Mouse (Mus musculus) left cerebral cortex, adult 2 months (tissue): ENCODE results near the gene Zcchc13. TPM values are rescaled to one million over a fixed set of nuclear protein-coding genes. Genes with fewer than 3 reads are reported as not detected.

Experiments used
- DNase-seq, 2 experiments: peaks; one replicate each; pipeline ENCODE4 v3.0.0; 2021 to 2022; ENCODE audit warnings: low spot score in 2 of 2, mixed read lengths in 1 of 2; ENCODE audit errors: extremely low spot score in 1 of 2
- H3K27ac ChIP-seq: fragments of 200-600 bp; 2 replicates; pipeline ENCODE4 v1.8.1; 2022
- H3K4me3 ChIP-seq: fragments of 200-600 bp; 2 replicates; pipeline ENCODE4 v1.8.1; 2022
- CTCF ChIP-seq: fragments of 200-600 bp; IDR thresholded peaks from 2 replicates; pipeline ENCODE4 v1.8.1; 2022; ENCODE audit warnings: antibody characterized with exemption, mild to moderate bottlenecking, moderate library complexity
- intact Hi-C: fragments of 180-260 bp; cut with DNase I; formaldehyde crosslinking; loops from one replicate; pipeline ENCODE4 v1.15.1; 2025
- total RNA-seq, 2 experiments: library from RNA; stranded (reverse); gene quantifications; 2 replicates each; pipeline ENCODE4 v1.2.3; 2021

Zcchc13 gene
- total RNA-seq, 2 experiments from 2014 or later, result not detected

DNA sequence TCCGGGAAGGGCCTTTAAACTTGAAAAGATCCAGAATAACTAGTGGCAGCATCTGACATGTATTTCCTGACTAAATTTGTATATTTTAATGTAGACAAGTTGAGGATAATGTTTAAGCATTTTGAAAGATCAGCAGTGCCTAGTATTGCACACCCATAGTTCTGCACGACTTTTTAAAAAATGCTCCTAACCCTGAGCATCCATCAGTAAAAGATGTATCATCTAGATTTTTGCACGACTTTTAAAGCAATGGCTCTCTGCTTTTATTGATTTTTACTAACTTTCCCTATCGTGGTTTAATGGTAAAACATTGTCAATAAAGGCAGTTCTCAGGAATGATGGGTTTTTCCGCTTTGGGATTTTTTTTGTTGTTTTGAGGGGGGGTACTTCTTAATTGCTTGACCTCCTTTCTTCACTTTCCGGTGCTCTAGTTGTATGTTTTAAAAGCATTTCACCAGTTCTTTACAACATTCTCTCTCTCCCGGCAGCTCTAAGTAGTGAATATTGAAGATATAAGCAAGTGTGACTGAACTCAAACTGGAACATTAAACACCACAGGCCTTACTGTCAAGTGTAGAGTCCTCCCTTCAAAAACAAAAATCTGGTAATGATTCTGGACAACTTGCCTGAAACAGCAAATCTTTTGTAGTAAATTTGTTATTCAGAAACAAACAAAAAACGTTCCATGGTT lies 12.8 kb upstream of the Zcchc13 start:
- TF ChIP-seq CTCF, result no peak
- Histone ChIP-seq H3K27ac (peak overlapping the region; percentile 87), H3K4me3 (peak overlapping the region; percentile 73)
- intact Hi-C loops, result loop anchor here (2.0 kb wide), 1 partner anchor 55 kb away; no protein-coding TSS in a partner anchor
- DNase-seq, result no peak

DNA sequence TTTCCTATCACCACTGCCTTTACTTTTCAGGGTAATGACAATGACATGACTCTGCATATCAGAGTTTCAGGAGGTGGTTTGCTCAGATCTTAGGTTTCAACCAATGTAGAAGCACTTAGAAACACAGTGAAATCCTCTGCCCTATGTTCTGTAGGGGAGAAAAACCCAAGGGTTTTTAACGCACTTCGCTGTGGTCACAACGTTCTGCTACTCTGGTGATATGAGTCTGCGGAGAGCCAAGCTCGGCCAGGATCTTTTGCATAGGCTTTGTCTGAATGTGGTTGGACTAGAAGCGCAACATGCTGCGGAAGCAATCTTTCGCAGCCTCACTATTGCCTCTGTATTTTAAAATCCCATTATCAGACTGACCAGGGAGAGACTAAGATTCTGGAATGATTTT lies 8.6 kb upstream of the Zcchc13 start:
- intact Hi-C loops, result loop anchor here (5.0 kb wide), 1 partner anchor 316 kb away; no protein-coding TSS in a partner anchor
- no peak for DNase-seq
- TF ChIP-seq CTCF, result no peak
- Histone ChIP-seq H3K4me3 (peak overlapping the region; percentile 62), H3K27ac (peak overlapping the region; percentile 98)

DNA sequence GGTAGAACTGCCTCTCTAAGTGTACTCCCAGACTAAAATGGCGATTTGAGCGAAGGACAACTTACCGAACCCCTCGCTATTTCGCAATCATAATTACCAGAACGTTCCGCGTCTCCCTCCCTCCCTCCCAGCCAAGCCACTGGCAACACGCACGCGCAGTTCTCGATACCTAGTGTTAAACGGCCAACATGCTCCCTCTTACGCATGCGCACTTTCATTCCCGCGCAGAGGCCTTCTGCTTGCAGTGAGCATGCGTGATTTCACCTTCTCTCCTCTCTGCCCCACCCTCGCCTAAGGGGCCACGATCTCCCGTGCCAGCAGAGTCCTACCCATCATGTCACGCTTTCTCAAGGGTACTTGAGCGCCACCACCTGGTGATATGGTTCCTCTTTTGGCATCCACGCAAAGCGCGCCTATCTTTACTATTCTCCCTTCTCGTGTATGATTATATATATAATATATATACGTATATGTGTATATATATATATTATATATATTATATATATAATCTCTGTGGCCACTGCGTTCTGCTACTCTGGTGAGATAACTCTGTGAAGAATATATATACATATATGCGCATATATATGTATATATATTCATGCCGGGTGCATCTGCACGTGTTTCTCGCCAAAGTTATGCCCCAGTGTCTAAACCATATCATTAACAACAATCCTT lies 8.0 kb upstream of the Zcchc13 start:
- intact Hi-C loops, result loop anchor here (5.0 kb wide), 1 partner anchor 315 kb away; no protein-coding TSS in a partner anchor
- peak; percentile 64 for TF ChIP-seq CTCF
- Histone ChIP-seq H3K27ac (peak overlapping the region; percentile 98), H3K4me3 (peak overlapping the region; percentile 62)
- DNase-seq, result peak; percentile 89 to 94

DNA sequence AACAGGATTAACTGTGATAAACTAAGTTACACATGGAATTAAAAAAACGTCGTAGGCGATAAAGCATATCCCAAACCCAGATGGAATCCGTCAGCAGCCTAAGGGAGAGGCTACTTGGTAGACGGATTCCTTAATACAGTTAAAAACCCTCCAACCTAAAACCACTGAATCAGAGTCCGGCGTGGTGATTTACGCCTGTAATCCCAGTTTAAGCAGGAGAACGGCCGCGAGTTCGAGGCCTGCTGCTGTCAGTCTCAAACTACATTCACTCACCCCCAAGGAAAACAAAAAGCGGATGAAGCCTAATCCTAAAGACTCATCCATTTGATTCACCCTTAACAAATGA lies 7.5 kb upstream of the Zcchc13 start:
- peak overlapping the region; percentile 62 for H3K4me3 ChIP-seq
- DNase-seq, result no peak
- peak overlapping the region; percentile 84 for H3K27ac ChIP-seq
- TF ChIP-seq CTCF, result no peak
- intact Hi-C loops, result loop anchor here (5.0 kb wide), 1 partner anchor 314 kb away; no protein-coding TSS in a partner anchor

DNA sequence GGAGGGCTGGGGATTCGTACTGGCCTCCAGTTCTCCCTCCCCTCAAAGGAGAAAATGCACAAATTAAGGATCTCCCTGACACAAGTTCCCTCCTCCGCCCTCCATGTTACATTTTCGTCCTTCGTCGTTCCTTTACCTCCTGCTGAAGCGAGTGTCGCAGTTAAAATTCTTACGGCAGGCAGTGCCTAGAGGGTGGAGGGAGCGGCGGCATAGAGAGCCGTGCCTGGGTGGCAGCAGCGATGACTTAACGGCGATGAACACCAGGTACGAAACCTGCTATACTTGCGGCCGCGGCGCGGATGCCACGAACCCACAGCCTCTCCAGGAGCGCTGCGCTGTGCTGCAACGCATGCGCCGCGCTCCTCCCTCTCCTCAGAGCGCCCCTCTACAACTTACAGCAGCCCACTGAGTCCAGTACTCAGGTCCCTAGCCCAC lies 7.0 kb upstream of the Zcchc13 start:
- no peak for TF ChIP-seq CTCF
- intact Hi-C loops, result loop anchor here (5.0 kb wide), 1 partner anchor 314 kb away; no protein-coding TSS in a partner anchor
- Histone ChIP-seq H3K4me3 (peak overlapping the region; percentile 62), H3K27ac (peak overlapping the region; percentile 84)
- peak; percentile 42 to 60 for DNase-seq

DNA sequence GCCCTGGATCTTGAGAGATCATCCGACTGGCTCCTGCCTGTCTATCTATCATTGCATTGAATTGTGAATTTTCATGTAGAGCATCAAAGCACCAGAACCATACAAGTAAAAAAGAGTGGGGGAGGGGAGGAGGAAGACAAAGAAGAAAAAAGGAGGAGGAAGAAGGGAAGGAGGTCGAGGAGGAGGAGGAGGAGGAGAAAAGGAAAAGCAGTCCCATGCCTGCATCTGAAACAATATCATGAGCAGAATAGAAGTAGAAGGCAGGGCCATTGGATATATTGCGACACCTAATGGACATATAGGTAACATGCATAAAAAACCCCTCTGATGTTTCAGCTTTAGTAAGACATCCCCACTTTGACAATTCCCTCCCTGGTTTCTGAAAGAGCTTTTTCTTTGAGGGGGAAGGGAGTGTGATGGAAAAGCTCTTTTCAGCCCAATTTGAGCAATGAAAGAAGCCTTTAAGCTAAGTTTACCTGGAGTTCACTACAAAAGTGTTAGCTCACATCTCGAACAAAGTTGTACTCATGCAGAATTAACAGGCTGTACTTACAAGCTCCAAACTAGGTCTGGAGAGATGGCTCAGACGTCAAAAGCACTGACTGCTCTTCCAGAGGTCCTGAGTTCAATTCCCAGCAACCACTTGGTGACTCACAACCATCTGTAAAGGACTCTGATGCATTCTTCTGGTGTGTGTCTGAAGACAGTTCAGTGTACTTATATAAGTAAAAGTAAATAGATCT lies 5.8 kb upstream of the Zcchc13 start:
- no peak for DNase-seq
- intact Hi-C loops, result loop anchor here (1.0 to 5.0 kb wide), 3 partner anchors 48 to 313 kb away; no protein-coding TSS in a partner anchor
- TF ChIP-seq CTCF, result peak; percentile 75
- Histone ChIP-seq H3K4me3 (no peak overlapping the region), H3K27ac (no peak overlapping the region)

DNA sequence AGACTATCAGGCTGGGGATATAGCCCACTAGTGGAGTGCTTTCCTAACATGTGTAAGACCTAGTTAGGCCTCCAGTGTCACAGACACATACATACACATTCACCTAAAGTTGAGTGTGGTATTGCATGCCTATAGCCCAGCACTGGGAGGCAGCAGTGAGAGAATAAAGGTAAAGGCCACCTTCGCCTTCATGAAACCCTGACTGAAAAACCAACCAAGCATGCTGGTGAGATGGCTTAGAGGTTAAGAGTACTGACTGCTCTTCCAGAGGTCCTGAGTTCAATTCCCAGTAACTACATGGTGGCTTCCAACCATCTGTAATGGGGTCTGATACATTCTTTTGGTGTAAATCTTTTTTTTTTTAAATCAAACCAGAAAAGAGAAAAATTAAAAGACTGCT lies 1.5 kb upstream of the Zcchc13 start:
- no peak overlapping the region for H3K27ac ChIP-seq
- H3K4me3 ChIP-seq, result no peak overlapping the region
- DNase-seq, result no peak
- intact Hi-C loops, result loop anchor here (5.0 kb wide), 1 partner anchor 43 kb away; no protein-coding TSS in a partner anchor
- peak; percentile 28 for TF ChIP-seq CTCF

DNA sequence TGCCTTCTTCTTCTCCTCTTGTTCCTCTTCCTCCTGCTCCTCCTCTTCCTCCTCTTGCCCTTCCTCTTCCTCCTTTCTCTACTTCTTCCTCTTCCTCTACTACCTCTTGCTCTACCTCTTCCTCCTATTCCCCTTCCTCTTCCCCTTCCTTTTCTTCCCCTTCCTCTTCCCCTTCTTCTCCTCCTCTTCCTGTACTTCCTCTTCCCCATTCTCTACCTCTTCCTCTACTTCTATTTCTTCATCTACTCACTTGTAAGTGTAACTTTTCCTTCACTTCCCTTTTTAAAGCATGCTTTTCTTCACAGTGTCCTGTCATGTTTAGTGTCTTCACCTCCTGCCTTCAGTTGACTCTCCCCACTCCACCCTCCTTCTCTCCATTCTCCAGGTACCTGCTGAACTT lies 3.5 kb downstream of the Zcchc13 start:
- no peak for TF ChIP-seq CTCF
- Histone ChIP-seq H3K4me3 (no peak overlapping the region), H3K27ac (no peak overlapping the region)
- DNase-seq, result no peak
- intact Hi-C loops, result loop anchor here (5.0 kb wide), 1 partner anchor 208 kb away; no protein-coding TSS in a partner anchor

DNA sequence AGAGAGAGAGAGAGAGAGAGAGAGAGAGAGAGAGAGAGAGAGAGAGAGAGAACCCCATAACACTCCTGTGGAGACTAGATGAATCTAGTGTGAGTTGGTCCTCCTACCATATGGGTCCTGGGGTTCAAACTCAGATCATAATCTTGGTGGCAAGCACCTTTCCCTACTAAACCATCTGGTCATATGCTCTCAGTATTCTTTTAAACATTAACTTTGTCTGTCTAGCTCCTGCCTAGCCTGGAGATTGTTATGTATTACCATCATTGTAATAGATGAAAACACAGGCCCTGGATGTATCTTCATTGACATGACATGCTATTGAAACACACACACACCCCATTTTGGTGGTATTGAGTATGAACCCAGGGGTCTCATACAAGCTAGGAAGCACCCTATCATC lies 5.6 kb downstream of the Zcchc13 start:
- H3K27ac ChIP-seq, result no peak overlapping the region
- intact Hi-C loops, result no loop called here
- no peak for TF ChIP-seq CTCF
- H3K4me3 ChIP-seq, result no peak overlapping the region
- DNase-seq, result no peak

DNA sequence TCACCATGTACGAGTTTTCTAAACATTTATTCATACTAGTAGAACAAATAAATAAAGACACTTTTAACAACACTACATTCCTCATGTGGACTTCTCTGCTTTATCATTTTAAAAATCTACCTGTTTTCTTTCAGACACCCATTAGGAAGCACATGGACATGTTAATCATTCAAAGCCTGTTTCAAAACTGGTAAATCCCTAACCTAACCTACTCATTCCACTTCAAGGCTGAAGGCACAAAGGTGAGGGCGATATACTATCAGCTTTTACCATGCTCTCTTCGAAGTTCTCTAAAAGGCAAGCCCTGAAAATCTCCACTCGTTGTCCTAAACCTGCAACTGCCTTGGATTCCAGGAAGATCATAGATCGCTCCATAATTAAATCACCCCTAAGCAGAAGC lies 8.2 kb downstream of the Zcchc13 start:
- H3K27ac ChIP-seq, result no peak overlapping the region
- no peak for TF ChIP-seq CTCF
- intact Hi-C loops, result no loop called here

DNA sequence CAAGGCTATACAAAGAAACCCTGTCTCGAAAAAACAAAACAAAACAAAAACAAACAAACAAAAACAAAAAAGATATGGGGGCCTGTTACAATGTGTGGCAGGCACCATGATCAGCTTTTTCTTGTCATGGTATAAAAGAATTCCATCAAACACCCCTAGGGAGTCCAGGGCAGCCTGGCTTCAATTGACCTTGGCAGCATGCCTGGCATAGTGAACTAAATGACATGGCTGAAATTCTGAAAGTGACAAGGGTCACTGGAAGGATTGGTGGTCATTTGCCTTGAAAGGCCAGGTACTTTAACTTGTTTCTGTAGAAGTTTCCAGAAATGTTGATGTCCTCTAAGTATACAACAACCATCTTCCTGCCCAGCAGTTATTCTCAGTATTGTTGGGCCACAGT lies 13.9 kb downstream of the Zcchc13 start:
- intact Hi-C loops, result no loop called here
- DNase-seq, result no peak
- Histone ChIP-seq H3K27ac (no peak overlapping the region), H3K4me3 (no peak overlapping the region)
- TF ChIP-seq CTCF, result no peak

More for the DNA sequence above, 8.2 kb downstream of the Zcchc13 start:
- no peak overlapping the region for H3K4me3 ChIP-seq
- no peak for DNase-seq

DNA sequence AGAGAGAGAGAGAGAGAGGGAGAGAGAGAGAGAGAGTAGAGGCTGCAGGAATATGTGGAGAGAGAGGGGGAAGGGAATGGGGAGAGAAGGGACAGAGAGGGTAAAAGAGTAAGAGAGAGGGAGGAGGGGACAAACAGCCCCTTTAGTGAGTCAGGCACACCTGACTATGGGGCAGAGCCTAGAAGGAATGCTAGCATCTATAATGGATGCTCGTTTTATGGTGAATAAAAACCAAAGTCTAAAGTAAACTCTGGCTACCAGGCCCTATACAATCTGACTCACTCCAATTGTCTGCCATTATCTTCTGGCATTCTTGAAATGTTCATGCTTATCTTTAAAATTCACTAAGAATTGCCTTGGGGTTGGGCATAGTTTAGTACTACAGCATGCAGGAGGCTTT lies 21.7 kb downstream of the Zcchc13 start:
- Histone ChIP-seq H3K27ac (no peak overlapping the region), H3K4me3 (no peak overlapping the region)
- DNase-seq, result no peak
- TF ChIP-seq CTCF, result no peak
- intact Hi-C loops, result no loop called here
